Mouse (Mus musculus) left cerebral cortex, adult 9 months (tissue): ENCODE data around the gene Pgrmc2.
A peak's percentile ranks its signal among the peaks of the same experiment; 100 is the strongest.

Source experiments
- DNase-seq, 2 experiments: peaks; one replicate each; pipeline ENCODE4 v3.0.0; 2022; ENCODE audit warnings: low spot score in 2 of 2

Pgrmc2 gene

GRCm38 (mm10) chr3:41082885-41083789 is at the start of gene Pgrmc2:
Gene Pgrmc2, minus strand, starts transcription at chr3:41083046.
- DNase-seq, result peak; percentile 98

DNA sequence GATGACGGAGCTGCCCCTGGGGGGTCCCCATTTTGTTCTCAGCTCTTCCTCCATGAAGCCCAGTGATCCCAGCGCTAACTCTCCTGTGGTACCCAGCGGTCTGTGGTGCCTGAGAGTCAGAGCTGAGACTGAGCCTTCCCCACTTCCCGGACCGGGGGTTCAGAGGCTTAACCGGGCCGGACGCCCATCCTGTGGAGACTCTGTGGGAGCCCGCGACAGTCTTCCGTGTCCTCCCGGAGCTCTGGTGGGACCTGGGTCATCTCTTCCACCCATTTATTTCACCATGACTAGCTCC is 41.1 kb upstream of the Pgrmc2 start:
- DNase-seq, result no peak

GRCm38 (mm10) chr3:41123190-41123999 is 40.5 kb upstream of the Pgrmc2 start:
- no peak for DNase-seq

DNA sequence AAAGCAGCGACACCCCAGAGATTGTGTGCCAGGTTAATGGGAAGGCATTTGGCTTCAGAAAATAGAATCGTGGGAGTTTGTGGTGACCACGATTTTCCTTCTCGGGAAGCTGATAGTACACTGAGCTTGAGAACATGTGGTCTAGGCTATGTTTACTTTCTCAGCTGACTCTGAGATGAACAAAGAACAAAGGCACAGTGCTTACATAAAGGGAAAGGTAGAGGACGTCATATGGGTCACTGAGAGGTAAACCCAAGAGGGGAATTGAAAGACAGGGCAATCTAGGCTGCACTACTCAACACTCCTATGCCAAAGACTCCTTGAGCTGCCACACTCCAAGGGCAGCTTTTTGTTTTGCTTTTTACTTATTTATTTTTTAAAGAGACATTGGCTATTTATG is 35.3 kb upstream of the Pgrmc2 start:
- no peak for DNase-seq

GRCm38 (mm10) chr3:41117447-41117846 is 34.6 kb upstream of the Pgrmc2 start:
- DNase-seq, result no peak

GRCm38 (mm10) chr3:41113186-41113585 is 30.3 kb upstream of the Pgrmc2 start:
- DNase-seq, result peak; percentile 20 to 35

DNA sequence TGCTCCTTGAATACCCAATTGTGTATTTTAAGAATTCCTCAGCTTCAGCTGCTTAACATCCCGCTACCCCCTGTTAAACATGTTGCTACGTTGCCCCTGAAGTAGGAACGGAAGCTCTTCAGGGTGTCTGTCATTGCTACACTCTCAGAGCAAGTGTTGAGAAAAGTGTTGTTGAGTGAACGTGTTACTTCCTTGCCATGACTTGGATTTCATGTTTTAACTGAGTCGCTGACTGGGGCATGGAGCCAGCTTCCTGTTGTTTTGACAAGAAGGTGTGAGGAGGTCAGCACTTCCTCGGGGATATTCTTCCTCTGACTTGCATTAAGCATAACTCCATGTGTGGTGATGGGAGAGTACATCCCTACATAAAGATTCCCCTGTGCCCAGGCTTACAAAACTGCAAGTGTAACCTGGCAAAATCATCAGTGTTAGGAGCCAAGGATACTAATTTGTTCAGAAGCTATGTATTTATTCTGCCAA is 25.5 kb upstream of the Pgrmc2 start:
- no peak for DNase-seq

DNA sequence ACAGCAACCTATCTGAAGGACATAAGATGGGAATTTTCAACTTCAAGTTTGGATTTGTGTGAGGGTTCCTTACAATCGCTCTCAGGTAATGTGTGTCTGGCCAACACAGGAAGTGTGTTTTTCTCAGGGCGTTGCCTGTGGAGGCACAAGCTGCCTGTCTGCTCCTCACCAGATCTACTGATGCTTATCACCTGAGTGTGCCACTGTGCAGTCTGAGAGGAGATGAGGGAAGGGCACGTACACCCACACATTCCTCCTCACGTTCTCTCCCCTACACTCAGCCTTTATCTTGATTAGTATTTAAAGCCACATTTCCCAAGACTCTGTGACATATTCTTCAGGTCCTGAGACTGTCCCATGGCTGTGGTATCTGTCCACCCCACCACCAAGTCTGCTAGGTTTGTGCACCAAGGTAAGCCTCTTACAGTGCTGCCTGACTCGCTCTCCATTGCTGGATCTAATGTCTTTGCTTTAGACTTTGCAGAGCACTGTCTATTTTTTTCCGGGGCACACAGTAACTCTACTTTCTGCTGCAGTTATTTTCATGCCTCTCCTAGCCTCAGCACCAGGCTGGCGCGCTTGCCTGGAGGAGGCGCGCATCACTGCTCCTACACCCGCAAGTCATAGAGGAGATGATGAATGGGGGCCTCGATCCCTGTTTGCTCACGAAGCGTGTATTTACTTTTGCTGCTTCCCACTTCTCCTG is 24.9 kb upstream of the Pgrmc2 start:
- DNase-seq, result no peak

- no peak for DNase-seq
Measured at GRCm38 (mm10) chr3:41101905-41102304, 19.1 kb upstream of the Pgrmc2 start.

- DNase-seq, result no peak
Measured at GRCm38 (mm10) chr3:41100157-41100556, 17.3 kb upstream of the Pgrmc2 start.

GRCm38 (mm10) chr3:41099672-41100071 is 16.8 kb upstream of the Pgrmc2 start:
- no peak for DNase-seq

DNA sequence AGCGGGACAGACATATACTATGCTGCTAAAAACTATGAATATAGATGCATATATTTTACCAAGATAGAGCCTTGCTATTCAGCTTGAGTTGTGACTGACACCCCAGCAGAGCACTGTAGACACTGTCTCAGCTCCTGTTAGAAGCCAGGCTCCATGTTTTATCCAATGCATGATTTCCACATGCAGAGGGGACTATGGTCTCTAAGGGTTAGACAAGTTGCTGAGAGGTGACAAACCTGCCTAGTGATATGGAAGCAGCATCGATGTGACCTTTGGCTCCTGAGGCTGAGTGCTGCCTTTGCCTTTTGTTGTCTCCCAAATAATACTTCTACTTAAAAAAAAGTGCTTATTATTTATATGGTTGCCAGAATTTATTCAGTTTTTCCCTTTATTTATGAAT is 10.4 kb upstream of the Pgrmc2 start:
- no peak for DNase-seq

- DNase-seq, result no peak
Measured at GRCm38 (mm10) chr3:41092311-41092710, 9.5 kb upstream of the Pgrmc2 start.

GRCm38 (mm10) chr3:41090839-41091238 is 8.0 kb upstream of the Pgrmc2 start:
- no peak for DNase-seq

DNA sequence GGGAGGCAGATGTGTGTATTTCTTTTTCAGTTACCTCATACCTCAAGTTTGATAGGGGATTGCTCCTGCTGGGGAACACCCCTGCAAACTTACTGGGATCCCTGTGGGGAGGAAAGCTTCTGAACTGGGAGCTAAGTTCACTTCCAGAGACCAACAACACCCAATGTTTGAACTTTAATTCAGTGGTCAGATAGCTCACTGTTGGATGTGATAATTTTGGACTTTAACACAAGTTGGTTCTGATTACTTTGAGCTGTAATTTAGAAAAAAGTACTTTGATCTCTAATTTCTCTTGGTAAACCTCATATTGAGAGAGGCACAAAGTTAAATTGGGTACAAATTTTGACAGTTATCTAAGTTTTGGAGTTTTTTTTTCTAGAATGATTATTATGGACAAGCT is 4.2 kb upstream of the Pgrmc2 start:
- DNase-seq, result no peak

DNA sequence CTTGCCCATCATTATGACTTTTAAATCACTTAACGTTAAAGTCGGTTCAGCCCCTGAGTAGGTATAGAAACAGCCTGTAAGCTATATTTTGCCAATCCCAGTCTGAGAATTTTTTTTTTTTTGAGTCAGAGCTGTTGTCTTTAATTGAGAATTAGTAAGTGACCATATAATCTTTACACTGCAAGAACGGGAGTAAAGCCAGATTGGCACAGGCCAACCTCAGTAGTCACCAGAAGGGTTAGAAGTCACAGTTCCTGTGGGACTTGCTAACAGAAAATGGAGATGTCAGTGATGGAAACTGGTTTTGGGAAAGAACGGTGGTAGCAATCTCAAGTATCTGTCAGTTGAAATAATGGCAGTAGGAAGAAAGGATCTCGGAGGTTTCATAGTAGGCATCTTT is 1.6 kb upstream of the Pgrmc2 start:
- no peak for DNase-seq

GRCm38 (mm10) chr3:41083790-41084112 is 905 bp upstream of the Pgrmc2 start:
- no peak for DNase-seq

- no peak for DNase-seq
Measured at GRCm38 (mm10) chr3:41082520-41082884, 344 bp downstream of the Pgrmc2 start.

- DNase-seq, result no peak
Measured at GRCm38 (mm10) chr3:41081474-41082301, 1.2 kb downstream of the Pgrmc2 start.

DNA sequence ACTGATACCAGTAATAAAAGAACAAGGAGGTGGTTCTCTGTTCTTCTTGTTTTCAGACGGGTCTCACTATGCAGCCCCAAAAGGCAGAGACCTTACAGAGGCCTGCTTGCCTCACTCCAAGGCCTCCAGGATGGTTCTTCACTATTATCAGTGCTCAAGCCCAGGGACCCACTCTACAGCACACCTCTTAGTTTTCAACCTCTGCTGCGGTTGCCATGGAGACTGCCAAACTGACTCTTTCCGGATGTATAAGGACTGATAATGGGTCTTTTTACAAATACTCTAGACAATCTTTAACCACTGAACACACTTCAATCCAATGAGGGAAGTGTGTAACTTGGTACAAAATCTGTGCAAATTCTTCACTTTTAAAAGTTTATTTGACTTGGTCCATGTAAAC is 2.1 kb downstream of the Pgrmc2 start:
- DNase-seq, result no peak

- DNase-seq, result no peak
Measured at GRCm38 (mm10) chr3:41078673-41079072, 4.2 kb downstream of the Pgrmc2 start.

GRCm38 (mm10) chr3:41075376-41075775 is 7.5 kb downstream of the Pgrmc2 start:
- no peak for DNase-seq
